Mouse (Mus musculus): ENCODE measurements at regions not wholly inside any gene's neighbourhood (a gene's known extent, or its start where the extent isn't known, plus 50 kb on each side); places are given as distances from the start of the nearest gene placed in this dataset.

GRCm38 (mm10) chr2:133734469-133735225 lies 182.7 kb downstream of the Bmp2 start:
- TF ChIP-seq MAFK (IDR thresholded peaks at IDR 0.05; ENCODE audit: insufficient read depth, low read depth, low read length) (no peak), CHD2 (IDR thresholded peaks at IDR 0.05; ENCODE audit: low read depth, low read length) (no peak), HCFC1 (IDR thresholded peaks at IDR 0.05; ENCODE audit: borderline replicate concordance, insufficient read depth, low read length) (no peak), ZC3H11A (IDR thresholded peaks at IDR 0.05; ENCODE audit: borderline replicate concordance, low read depth, low read length) (no peak)

Data from ES-E14 (cell line).